Mouse (Mus musculus) frontal cortex, postnatal 14 days (tissue): ENCODE data around the gene Glt6d1.
"Not testable (repeated sequence)": the region's sequence is repeated elsewhere in the genome, so short reads cannot be mapped to it uniquely, and the experiment has no call there.

Experiments used
- DNase-seq, 2 experiments: peaks; one replicate each; pipeline ENCODE4 v3.0.0; 2022; ENCODE audit warnings: low spot score in 2 of 2

The Glt6d1 gene

GRCm38 (mm10) chr2:25815748-25816147, at the start of gene Glt6d1:
Glt6d1 (minus strand) TSS chr2:25815848.
- DNase-seq, result not testable (repeated sequence)

- DNase-seq, result peak; percentile 63 to 75
These were observed 49.8 kb upstream of the Glt6d1 start for GRCm38 (mm10) chr2:25865412-25865811.

- no peak for DNase-seq
These were observed 48.6 kb upstream of the Glt6d1 start for GRCm38 (mm10) chr2:25864230-25864629.

- no peak for DNase-seq
These were observed 47.9 kb upstream of the Glt6d1 start, which contains the start of gene Kcnt1 for GRCm38 (mm10) chr2:25863337-25864131. Kcnt1 (plus strand) TSS chr2:25863734.

- DNase-seq, result no peak
These were observed 47.1 kb upstream of the Glt6d1 start for GRCm38 (mm10) chr2:25862696-25863270.

DNA sequence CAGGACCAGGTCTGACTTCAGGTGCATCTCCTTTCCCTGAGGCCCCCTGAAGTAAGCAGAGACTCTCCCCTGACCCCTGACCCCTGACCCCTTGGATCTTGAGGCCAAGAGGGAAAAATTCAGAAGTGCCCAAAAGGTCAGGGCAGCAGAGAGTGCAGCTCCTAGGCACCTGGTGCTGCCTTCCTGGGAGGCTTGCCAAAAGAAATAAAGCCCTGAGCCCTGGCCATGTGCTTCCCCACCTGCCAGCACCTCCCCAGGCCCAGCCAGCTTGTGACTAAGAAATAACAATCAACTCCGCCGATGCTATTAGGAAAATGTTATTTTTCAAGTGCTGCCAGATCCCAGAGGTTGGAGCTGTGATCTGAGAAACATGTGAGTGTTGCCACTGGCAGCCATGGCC, 46.4 kb upstream of the Glt6d1 start:
- DNase-seq, result no peak

DNA sequence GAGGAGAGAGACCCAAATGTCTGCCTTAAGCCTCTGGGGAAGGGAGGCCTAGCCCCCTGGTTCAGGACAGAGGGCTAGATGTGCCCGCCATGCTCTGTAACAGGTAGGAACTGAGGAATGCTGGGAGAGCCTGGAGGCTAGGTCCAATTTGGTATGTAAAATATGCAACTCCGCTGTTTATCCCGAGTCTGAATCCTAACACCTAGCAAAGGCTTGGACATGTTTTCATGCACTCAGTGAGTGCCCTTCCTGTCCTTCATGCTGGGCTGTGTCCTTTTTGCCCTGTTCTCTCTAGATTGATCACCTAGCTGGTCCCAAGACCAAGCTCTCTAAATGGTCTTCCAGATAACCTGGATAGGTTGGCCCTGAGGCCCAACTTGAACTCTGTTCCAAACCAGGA, 44.2 kb upstream of the Glt6d1 start:
- no peak for DNase-seq

GRCm38 (mm10) chr2:25853998-25854397, 38.4 kb upstream of the Glt6d1 start:
- no peak for DNase-seq

DNA sequence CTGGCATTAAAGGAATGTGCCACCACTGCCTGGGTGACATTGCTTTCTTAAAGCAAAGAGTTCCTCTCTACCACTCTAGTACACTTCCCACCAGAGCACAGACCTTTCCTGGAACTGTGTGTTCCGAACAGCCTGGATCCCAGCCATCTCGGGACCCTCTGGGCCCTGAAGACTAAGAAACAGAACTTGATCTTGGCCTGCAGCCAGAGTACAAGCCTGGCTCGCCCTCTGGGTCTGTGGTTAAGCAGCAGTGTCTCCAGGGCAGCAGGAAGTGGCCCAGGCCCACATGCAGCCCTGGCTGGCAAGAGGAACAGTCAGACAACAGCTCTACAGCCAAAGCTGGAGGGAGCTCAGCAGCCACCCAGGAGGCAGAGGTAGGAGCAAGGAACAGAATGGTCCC, 37.0 kb upstream of the Glt6d1 start:
- DNase-seq, result peak; percentile 49 to 76

GRCm38 (mm10) chr2:25850330-25850729, 34.7 kb upstream of the Glt6d1 start:
- peak in 1 of 2 experiments; percentile 19 for DNase-seq

- no peak for DNase-seq
These were observed 31.6 kb upstream of the Glt6d1 start, which contains the start of gene Sohlh1 for GRCm38 (mm10) chr2:25847226-25847625. Sohlh1 (minus strand) TSS chr2:25847248.

DNA sequence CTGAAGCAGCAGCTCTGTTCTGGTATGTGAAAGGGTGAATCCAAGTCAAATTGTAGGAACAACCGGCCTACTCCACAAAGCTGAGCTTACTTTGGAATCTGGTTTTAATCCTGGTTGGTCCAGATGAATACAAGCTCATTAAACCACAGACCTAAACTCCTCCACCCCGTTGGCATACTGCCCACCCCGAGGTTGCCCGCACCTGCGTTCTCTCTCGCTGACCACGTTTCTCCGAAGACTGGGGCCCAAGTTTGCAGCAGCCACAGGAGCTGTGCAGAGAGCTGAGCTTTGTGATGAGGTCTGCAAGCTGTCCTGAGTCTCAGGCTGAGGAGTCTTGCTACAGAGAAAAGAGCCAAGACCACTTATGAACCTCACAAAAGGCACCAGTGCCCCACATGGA, 30.9 kb upstream of the Glt6d1 start:
- no peak for DNase-seq

DNA sequence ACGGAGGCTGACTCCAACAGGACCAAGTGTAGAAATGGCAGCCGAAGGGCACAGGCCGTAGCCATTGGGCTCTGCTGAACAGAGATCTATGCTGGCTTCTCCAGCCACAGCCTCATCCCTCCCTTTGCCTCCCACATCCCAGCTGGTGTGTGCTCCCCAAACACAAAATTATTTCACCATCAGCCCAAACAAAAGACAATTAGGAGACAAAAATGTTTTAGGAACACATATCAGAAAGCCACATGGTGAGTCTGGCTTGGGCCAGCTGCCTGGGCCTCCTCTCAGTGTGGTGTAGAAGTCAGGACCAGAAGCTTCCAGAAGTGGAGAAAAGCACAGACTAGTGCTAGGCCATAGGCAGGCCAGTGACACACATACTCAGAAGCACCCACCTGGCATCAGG, 28.4 kb upstream of the Glt6d1 start:
- DNase-seq, result no peak

- no peak for DNase-seq
These were observed 27.1 kb upstream of the Glt6d1 start for GRCm38 (mm10) chr2:25842758-25843157.

DNA sequence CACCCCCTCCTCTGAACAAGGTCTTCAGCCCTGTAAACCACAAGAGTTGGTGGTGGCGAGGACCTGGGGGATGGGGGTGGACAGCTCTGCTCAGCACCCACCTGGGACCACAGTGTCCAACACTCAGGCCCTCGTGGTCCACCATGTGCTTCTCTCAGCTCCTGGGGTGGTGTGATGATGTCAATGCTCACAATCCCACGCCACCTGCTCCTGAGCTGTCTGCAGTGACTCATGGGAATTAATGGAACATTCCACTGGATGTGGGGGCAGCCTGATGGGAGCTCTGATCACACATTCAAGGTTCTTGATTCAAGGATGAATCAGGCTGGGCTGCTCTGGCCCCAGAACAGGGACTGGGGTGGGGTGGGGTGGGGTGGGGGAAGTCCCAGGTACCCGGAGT, 26.5 kb upstream of the Glt6d1 start:
- no peak for DNase-seq

DNA sequence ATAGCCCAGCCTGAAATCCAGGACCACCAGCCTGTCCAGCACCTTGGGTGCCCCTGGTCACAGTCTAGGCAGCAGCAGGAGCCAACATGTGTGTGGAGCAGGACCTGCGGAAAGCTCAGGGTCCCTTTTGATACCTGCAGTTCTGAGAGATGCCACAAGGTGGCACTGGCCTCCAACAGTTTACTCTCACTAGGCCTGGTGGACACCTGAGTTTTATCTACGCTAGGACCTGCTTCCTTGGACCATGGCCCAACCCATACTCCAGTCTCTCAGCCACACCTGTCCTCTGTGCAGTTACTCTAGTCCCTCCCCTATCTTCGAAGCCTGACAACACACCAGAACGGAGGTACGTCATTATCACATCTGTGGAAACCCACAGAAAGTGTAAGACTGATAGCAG, 20.6 kb upstream of the Glt6d1 start:
- DNase-seq, result peak; percentile 45 to 77

GRCm38 (mm10) chr2:25830786-25831185, 15.1 kb upstream of the Glt6d1 start:
- DNase-seq, result no peak

GRCm38 (mm10) chr2:25828344-25828947, 12.8 kb upstream of the Glt6d1 start:
- no peak for DNase-seq

- DNase-seq, result no peak
These were observed 9.1 kb upstream of the Glt6d1 start for GRCm38 (mm10) chr2:25824751-25825150.

DNA sequence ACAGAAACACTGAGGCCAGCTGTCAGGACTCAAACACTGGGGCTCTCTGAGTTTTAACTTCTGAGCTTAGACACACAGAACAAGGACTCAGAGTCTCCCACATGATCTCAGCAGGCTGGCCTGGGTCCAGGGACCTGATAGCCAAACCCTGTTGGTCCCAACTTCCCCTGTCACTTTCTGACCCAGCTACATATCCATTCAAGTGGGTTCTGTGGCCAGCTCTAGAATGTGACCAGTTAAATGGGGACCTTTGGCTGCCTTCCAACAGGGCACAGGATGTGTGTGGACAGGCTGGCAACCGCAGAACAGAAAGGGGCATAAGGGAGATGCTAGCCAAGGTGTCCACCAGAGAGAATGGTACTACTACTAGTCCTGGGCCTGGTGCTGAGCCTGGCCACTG, 7.2 kb upstream of the Glt6d1 start, which contains the start of gene Lcn9:
Lcn9 (plus strand) TSS at position 348 of the 400 bp plus-strand sequence.
- DNase-seq, result no peak

DNA sequence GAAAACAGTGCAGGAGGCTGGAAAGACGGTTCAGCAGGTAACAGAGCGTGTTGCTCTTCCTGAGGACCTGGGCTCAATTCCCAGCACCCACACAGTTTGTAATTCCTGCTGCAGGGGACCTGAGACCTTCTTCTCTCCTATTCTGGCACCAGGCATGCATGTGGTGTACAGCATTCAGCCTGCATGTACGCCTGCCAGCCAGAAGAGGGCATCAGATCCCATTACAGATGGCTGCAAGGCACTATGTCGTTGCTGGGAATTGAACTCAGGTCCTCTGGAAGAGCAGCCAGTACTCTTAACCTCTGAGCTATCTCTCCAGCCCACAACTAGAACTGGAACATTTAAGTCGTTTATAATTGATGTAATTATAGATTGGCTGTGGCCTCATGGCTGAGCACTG, 2.3 kb downstream of the Glt6d1 start:
- no peak for DNase-seq

DNA sequence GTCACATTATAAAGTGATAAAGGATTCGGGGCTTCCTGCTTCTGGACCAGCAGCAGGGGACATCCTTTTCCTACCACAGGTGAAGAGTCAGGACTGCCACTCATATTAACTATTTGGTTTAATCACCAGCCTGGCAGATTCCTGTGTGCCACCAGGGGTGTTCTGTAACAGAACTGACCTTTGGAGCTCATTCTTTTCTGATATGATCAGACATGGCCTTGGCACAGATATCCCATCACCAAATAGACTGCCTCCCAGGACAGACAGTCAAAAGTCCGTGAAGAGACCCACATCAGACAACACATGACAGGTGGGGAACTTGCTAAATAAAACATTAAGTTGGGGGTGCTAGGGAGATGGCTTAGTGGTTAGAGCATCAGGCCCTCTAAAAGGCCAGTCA, 3.9 kb downstream of the Glt6d1 start:
- no peak for DNase-seq

GRCm38 (mm10) chr2:25798065-25798464, 17.6 kb downstream of the Glt6d1 start:
- DNase-seq, result no peak
